Mouse (Mus musculus): ENCODE measurements around the gene Olfml2b.

Olfml2b gene

DNA sequence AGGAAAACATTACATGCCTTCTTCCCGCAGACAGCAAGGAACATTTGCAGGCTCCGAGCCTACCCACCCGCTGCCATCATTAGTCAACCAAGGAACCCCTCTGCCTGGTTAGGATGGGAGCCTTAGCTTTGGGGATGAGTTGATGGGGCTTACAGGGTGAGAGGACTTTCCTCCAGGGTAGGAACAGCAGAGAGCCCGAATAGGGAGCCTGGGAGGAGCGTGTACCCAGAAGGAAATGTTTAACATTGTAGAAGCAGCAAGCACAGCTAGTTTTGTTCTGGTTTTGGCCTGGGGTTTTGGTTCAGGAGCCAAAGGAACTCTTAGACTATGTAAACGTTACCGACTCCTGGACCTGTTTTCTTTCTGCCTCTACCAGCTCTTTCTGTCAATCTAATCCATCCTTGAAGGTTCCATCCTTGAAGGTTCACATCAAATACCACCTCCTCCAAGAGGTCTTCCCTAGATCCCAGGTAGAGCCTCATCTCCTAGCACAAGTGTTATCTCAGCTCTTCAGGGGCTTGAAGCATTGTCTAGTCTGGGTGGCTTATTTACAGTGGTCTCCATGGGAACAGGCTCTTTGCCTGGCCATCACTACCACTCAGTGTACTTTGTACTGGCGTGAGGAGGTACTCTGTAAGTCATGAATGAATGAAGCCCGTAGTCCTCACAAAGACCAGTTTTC is 2.4 kb downstream of the Olfml2b start:
- DNase-seq (ENCODE audit: low read depth, low spot score), result no peak

DNA sequence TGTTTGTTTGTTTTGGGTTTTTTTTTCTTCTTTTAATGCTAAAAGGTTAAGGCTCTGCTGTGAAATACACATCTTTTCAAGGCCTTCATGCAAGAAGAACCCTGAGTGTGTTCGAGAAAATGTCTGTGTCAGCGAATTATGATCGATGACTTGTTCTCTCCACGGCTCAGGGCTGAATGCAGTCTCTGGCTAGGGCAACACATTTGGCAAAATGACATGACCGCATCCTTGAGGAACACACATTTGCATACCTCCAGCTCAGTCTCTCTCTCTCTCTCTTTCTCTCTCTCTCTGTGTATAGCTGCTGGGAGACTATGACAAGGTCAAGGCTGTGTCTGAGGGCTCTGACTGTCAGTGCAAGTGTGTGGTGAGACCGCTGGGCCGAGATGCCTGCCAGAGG is 3.0 kb downstream of the Olfml2b start:
- no peak for DNase-seq (ENCODE audit: low read depth, low spot score)

DNA sequence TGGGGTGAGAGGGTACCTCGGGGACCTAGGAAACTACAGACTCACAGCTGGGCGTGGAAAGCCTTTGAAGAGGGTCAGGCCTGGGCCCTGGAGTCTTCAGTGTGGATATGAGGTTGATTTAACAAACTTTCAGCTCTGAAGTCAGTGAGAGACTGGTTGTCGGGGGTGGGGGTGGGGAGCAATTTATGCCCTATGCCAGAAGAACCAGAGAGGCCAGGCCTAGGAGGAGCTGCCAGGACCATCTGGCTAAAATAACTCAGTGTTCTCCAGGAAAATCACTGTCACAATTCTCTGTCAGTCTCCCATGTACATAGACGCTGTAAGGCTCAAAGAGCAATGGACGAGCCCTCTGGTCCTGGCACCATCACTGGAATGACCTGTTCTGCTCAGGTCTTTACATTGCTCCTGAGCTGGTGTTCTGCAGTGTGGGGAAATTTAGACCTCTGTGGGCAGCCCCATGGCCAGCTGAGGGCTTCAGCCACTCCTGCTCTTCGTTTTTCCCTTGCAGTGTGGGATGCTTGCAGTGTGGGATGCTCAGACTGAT is 3.7 kb downstream of the Olfml2b start:
- no peak for DNase-seq (ENCODE audit: low read depth, low spot score)

DNA sequence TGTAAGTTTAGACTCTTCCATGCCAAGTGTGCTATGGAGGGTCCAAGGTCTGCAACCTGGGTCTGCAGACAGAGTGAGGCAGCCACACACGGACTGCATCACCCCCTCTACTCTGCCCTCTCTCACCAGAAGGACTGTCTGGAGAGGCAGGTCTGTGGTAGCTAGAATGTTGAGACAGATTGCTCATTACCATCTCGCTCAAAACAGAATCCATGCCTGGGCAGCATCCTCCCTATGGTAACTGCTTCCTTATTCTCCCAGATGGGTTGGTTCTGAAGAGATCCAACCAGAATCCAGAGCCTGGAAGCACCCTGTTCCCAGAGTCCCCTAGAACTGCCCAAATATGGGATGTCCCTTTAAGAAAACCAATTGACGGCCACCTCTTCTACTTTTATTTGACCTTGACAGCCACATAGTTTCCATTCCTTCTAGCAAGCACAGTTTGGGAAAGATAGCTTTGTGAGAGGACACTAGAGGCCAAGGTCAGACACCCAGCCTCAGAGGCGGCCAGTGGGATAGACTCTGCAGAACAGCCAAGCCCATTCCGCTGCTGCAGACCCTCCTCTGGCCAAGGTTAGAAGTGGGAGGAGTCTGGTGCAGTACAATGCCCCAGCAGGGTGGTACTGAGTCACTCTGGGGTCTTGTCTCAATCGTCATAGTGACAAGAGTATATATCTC is 6.9 kb downstream of the Olfml2b start:
- DNase-seq (ENCODE audit: low read depth, low spot score), result no peak

DNA sequence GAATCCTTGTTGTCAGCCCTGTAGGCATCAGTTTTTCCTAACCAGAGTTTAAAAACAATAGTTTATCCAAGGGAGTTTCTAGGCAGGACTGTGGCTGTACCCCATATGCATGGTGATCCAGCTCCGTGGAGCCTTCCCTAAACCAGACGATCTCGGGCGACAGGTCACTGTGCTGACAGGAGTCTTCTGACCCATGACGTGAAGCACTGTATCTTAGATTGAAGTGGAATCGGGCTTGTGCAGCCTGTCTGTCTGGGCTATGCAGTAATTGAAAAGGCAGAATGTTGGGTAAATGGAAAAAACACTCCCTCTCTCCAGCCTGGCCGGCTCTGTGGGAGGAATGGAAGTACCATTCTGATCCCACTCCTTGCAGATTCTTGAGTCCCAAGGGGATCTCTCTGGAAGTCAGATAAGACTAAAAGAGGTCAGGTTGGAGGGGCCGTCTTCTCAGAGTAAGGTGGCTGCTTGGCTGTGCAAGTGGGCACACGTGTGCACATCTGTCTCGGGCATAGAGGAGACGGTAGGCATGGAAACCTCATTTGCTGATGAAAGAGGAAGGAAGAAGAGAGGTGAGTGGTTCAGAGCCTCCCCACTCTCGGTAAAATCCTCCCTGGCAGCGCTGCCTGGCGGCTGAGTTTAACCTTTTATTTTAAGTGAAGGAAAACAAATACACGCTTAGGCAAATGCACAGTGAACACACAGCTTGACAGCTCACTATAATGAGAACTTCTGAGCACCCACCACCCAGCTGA is 7.8 kb downstream of the Olfml2b start:
- no peak for DNase-seq (ENCODE audit: low read depth, low spot score)

DNA sequence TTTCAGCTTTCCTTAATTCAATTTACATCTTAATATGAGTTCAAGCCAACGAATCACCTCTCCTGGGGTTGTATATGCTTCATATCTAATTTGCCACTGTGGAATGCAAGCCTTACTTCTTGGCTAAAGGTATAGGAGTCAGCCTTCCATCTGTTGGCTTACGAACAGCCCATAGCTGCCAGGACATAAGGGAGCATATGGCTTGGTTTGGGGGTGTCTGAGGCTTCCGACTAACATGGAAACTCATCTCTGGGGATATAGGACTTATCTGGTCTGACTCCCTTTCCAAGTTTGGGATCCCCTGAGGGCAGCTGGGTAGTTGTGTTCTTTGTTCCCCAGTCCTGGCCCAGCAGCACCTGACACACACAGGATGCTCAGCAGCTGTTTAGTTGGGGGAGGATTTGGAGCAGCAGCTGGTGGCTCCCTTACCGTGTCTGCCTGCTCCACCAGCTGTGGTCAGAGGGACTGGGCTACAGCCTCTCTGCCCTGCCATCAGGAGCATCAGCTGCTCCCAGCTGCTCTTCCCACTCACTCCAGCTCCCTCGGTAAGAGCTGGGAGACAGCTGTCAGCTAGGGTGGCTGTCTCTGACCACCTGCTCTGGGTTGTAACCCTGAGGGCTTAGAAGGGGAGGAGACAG is 11.1 kb downstream of the Olfml2b start:
- no peak for DNase-seq (ENCODE audit: low read depth, low spot score)

DNA sequence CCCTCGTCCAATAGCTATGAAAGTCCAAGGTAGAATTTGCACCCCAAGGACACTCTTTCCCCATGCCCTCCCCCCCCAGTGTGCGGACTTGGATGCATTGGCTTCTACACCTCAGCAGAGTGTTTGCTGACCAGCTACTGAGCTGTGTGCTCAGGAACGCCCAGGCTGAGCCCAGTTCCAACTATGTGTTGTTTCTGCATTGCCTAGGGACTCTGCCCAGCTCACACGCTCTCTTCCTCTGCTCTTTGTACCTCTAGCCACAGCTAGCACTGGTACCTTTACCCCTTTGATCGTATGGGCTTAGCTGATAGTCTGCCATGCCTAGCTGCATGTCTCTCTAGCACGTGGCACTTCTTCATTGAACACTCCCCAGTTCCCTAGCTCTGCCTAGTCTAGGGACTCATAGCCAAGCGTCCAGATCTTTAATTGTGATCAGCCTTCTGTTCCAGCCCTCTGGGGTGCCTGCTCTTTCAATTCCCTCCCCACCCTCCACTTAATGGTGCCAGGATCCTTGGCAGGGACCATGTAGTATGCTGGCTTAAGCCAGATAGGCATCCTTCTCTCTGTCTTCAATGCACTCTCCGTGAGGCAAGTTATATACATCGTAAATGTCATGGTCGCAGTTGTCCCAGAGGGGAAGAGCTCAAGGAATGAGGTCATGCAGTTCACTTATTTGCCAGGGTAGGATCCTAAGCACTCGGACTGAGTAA is 12.3 kb downstream of the Olfml2b start:
- no peak for DNase-seq (ENCODE audit: low read depth, low spot score)

DNA sequence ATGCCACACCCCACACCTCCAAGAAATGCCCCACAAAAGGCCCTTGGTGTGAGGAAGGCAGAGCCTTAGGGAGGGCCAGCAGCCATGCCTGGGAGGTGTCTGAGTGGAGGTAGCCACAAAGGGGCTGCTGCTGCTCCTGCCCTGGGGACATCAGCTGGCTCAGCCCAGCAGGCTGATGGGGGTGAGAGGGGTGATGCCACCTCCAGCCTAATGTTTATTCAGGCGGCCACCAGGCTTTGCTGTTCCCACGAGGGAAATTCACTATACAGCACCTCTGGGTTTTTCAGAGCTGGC is 12.8 kb downstream of the Olfml2b start:
- no peak for DNase-seq (ENCODE audit: low read depth, low spot score)

DNA sequence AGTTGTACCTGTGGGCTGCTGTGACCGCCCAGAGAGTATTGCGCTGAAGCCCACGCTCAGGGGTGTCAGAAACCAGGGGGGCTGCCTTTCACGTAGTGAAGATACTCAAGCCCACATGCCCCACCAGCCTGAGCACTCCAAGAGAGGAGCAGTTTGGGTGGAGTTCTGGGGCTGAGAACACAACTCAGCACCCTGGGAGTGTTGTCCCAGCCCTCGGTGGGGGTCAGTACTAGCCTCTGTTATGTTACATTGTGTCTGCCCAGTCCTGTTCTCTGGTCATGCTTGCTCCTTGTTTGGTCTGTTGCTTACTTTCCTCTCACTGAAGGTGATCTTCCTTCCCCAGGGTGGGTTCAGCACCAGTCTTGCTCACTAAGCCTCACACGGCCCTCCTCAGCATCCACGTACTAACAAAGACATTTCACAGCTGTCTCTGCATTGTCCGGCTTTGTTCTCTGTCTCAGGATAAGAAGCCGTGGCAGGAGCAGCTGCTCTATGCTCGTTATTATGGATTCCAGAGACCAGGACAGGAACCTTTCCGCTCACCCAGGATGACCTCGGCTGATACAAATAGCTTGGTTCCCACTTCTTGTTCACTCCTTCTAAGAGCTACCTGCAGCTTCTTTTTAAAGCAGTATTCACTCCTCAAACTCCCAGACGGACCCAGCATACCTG is 13.4 kb downstream of the Olfml2b start:
- DNase-seq (ENCODE audit: low read depth, low spot score), result no peak

DNA sequence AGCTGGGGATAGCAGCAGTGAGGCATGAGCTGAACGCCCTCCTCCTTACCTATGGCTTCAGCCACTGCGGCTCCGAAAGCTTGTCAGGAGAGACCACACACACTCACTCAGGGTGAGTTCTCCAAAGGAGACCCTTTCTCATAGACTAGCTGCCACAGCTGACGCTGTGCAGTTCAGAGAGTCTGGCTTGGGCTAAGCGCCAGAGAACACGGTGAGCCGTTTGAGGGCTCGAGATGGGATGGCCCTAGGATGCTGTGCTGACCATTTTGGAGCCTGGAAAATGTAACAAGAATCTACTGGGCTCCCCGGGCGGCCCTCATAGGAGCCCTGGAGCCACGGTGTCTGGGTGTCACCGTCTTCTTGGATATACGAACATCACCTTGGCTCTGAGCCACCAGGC is 14.9 kb downstream of the Olfml2b start:
- no peak for DNase-seq (ENCODE audit: low read depth, low spot score)

DNA sequence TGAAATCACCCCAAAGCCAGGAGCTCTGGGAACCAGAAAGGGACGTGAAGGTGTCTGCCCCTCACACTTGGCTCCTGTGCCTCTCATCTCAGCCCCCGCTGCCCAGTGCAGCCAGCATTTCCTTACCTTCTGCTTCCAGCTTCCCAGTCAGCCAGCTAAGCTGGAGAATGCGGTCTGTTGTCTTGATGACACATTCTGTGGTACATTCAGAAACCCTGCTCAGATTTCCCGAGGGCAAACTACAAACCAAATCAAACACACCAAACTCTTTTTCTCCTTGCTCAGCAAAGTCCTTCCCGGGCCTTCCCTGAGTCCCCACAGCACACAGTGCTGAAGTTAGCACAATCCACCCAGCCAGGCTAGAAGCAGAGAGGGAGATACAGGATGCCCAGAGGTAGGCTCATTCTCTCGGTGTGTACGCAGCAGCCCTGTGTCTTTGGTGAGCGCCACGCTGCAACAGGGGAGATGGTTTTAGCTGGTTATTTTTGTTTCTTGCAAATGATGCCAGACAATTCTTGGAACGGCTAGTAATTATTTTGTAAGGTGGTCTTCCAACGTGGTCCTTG is 20.4 kb downstream of the Olfml2b start:
- no peak for DNase-seq (ENCODE audit: low read depth, low spot score)

DNA sequence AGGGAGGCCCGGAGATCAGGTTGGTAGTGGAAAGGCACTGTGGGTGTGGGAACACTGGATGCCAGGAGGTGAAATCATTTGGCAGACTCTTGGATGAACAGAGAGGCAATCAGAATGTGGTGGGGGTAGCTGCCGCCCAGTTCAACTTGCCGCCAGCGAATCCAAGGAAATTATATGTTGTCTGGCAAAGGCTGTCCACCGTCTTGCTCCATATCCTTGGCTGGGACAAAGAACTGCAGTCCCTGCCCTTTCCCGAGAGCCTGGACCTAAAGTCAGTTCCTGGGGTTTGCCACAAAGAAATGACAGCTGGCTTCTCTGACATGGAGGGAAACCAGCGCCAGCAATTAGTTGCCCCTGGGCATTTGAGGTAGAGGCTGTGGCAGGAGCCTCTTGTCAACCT is 20.9 kb downstream of the Olfml2b start:
- no peak for DNase-seq (ENCODE audit: low read depth, low spot score)

DNA sequence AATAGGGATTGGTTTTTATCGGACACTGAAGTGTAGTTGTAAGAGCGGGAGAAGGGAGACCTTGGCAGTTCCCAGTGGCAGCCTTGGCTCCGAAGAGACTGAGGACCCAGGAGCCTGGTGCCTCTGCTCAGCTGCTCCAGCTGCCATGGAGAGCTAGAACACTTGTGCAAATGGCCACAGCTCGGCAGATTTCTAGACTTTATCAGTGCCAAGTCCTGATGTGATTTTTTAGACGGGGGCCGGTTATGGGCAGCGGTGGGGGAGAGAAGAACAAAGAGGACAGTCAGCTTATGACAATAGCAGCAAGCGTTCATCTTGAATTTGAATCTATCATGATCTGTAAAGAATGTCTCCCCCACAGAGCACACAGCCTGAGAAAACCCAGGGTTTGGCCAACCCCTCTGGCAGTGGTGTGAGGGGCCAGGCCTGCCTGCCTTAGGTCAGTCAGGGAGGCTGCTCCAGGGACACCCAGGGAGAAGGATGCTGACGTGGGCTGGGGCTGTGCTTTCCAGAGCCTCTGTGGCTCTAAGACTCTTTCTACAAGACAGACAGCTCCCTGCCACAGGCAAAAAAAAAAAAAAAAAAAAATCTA is 29.9 kb downstream of the Olfml2b start:
- DNase-seq (ENCODE audit: low read depth, low spot score), result no peak

DNA sequence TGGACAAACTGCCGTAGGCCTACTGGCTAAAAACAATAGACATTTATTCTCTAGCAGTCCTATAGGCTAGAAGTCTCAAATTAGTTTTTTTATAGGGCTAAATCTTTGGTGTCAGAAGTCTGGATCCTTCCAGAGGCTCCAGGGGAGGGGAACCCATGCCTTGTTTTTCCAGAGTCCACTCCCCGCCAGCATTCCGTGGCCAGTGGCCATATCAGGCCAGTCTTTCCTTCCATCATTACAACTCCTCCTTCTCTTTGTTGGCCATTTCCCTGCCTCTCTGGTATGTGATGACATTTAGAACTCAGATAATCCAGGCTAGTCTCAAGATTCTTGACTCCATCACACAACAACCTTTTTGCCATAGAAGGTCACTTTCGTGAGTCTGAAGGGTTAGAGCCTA is 33.3 kb downstream of the Olfml2b start:
- DNase-seq (ENCODE audit: low read depth, low spot score), result no peak

DNA sequence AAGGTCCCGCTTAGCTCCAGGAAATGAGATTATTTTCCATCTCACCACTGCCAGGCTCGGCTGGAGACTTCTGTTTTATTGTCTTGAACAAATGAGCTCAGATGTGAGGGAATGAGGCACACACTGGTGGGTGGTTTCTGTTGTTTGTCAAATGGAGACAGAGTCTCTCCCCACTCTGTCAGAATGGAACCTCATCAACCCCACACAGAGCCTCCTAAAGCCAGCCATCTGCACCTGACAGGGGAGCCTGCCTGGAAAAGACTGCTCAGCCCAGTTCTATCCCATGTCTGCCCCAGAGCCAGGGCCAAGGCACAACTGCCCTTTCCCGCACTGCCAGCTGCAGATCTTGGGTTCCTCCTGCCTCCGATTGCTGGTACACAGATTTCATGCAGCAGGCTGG is 34.5 kb downstream of the Olfml2b start:
- no peak for DNase-seq (ENCODE audit: low read depth, low spot score)

DNA sequence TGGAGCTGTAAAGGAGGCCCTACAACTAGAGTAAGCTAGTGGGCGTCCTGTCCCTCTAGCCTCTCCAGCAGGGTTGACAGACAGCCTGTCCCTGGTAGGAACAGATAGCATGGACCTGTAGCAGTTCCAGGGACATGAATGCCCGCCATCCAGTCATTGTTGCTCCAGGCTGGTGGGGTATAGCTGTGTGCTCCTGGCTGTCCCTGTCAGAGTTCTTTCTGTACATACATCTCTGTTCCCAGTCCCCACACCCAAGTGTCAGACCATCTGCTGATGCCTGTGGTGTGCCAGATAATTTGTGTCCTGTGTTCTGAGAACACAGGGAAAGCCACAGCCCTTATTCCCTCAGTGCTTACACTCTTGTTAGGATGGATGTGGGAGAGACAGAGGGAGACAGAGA is 35.3 kb downstream of the Olfml2b start:
- no peak for DNase-seq (ENCODE audit: low read depth, low spot score)

DNA sequence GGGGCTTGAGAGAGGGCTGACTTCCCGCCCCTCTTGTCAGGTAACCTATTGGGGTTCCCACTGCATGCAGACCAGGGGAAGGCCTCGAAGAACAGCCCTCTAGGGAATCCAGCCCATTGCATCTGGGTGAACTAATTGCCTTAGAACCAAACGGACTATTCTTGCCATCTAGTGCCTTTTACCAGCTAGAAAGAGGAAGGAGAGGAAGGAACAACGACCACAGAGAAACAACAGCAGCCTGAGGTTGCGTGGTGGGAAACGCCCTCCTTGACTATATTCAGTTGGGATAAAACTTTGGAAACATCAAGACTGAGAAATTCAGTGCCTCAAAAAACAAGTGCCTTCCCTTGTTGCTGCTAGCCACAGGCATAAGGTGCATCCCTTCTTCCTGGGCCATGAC is 39.5 kb downstream of the Olfml2b start:
- no peak for DNase-seq (ENCODE audit: low read depth, low spot score)

DNA sequence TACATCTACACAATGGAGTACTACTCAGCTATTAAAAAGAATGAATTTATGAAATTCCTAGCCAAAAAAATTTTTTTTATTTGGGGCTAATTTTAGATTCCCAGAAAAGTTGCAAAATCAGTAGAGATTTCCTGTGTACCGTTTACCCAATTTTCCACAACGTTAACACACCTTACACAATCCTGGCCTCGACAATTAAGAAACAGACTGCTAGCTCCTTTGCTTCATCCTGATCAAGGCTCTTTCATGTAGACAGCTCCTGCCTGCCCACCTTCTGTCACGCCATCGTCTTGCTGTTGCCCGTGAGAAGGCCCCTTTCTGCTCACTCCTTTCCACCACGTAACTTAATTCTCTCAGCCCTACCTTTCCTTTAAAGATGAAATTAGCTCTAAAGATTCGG is 45.4 kb downstream of the Olfml2b start:
- DNase-seq (ENCODE audit: low read depth, low spot score), result no peak

DNA sequence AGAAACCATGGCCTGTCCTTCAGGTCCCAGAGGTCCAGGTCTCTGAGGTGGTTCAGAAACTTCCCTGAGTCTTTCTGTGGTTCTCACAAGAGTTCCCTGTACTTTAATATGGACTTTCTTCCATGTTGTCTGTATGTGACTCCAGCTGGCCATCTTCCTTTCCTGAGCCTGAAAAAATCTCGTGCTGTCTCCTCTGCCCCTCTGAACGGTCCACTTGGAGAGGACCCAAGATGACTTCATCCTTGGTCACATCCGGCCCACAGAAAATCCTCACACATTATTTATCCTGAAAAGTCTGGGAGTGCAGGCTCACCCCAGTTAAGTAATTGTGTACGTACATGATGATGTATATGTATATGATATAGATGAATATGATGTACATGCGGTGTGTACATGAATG is 47.0 kb downstream of the Olfml2b start:
- DNase-seq (ENCODE audit: low read depth, low spot score), result no peak

DNA sequence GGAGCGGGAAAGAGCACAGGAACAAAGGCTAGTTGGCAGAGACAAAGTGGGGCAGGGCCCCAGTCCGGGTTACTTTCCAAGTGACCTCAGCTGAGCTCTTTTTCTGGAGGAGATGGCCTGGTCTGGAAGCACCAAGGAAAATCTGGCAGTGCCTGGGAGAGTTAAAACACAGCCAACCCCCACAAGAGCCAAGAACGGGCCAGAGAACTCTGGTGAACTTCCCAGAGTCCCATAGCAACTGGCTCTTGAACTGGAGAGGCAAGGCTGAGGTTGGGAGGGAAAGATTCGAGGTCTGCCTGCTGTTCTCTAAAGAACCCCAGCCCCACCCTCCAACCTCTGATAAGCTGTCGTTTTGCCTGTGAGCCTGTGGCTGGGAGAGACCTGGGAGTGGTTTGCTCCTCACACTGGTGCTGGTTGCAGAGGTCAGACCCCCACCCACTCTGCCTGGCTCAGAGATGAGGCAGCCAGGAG is 50.5 kb downstream of the Olfml2b start:
- no peak for DNase-seq (ENCODE audit: low read depth, low spot score)
